Mouse (Mus musculus): Measurements from ENCODE around the gene Pear1. TPM values are rescaled to one million over a fixed set of nuclear protein-coding genes. Genes with fewer than 3 reads are reported as not detected.

Pear1 gene
- total and polyA plus RNA-seq, 2 experiments from 2014 or later: 7.4 to 19.4 TPM

GRCm38 (mm10) chr3:87726191-87726590, 97.9 kb downstream of the Pear1 start:
- ATAC-seq (no peak), DNase-seq (ENCODE audit: low spot score) (no peak)
- H3K27ac ChIP-seq: no peak overlapping the region
- no peak overlapping the region for H3K9ac ChIP-seq (replicated peaks; ENCODE audit: low read length)
- no peaks in the 10 kb centered on the region for H3K4me1 ChIP-seq (ENCODE audit: insufficient read depth, low read length)
- no peak for TF ChIP-seq CTCF (IDR thresholded peaks at IDR 0.05; ENCODE audit: low read depth)
- H3K27me3 ChIP-seq (ENCODE audit: insufficient read depth, low read length): no peaks in the 10 kb centered on the region
- peaks cover 86% of the 10 kb centered on the region for H3K36me3 ChIP-seq (ENCODE audit: insufficient read depth, low read length)
- H3K4me2 ChIP-seq (ENCODE audit: low read depth, low read length): no peak overlapping the region
- H3K9me3 ChIP-seq (ENCODE audit: low read length): no peaks in the 10 kb centered on the region
- no peak overlapping the region for H3K4me3 ChIP-seq (ENCODE audit: low read length)
- WGBS: 95% methylated on average over 7 of the region's 7 CpGs

- 99% methylated on average over 16 of the region's 16 CpGs for WGBS
- Histone ChIP-seq H3K4me3 (ENCODE audit: low read length) (no peak overlapping the region), H3K36me3 (ENCODE audit: insufficient read depth, low read length) (peaks cover 85% of the 10 kb centered on the region), H3K9ac (replicated peaks; ENCODE audit: low read length) (no peak overlapping the region), H3K4me1 (ENCODE audit: insufficient read depth, low read length) (no peaks in the 10 kb centered on the region), H3K27me3 (ENCODE audit: insufficient read depth, low read length) (no peaks in the 10 kb centered on the region), H3K9me3 (ENCODE audit: low read length) (no peaks in the 10 kb centered on the region), H3K4me2 (ENCODE audit: low read depth, low read length) (no peak overlapping the region), H3K27ac (no peak overlapping the region)
- ATAC-seq: no peak
- no peak for TF ChIP-seq CTCF (IDR thresholded peaks at IDR 0.05; ENCODE audit: low read depth)
- DNase-seq (ENCODE audit: low spot score): no peak
Observed at GRCm38 (mm10) chr3:87725396-87726160, 98.5 kb downstream of the Pear1 start.

- peaks cover 77% of the 10 kb centered on the region for H3K36me3 ChIP-seq (ENCODE audit: insufficient read depth, low read length)
- H3K9ac ChIP-seq (replicated peaks; ENCODE audit: low read length): no peak overlapping the region
- H3K9me3 ChIP-seq (ENCODE audit: low read length): no peaks in the 10 kb centered on the region
- no peak for TF ChIP-seq CTCF (IDR thresholded peaks at IDR 0.05; ENCODE audit: low read depth)
- H3K27ac ChIP-seq: no peak overlapping the region
- ATAC-seq (no peak), DNase-seq (ENCODE audit: low spot score) (no peak)
- H3K4me1 ChIP-seq (ENCODE audit: insufficient read depth, low read length): no peaks in the 10 kb centered on the region
- H3K4me2 ChIP-seq (ENCODE audit: low read depth, low read length): no peak overlapping the region
- H3K4me3 ChIP-seq (ENCODE audit: low read length): no peak overlapping the region
- 79% methylated on average over 6 of the region's 6 CpGs for WGBS
- no peaks in the 10 kb centered on the region for H3K27me3 ChIP-seq (ENCODE audit: insufficient read depth, low read length)
Observed at GRCm38 (mm10) chr3:87724556-87724955, 99.5 kb downstream of the Pear1 start.

GRCm38 (mm10) chr3:87718525-87718924, 105.6 kb downstream of the Pear1 start:
- no peak overlapping the region for H3K27ac ChIP-seq
- H3K9ac ChIP-seq (replicated peaks; ENCODE audit: low read length): no peak overlapping the region
- no peak overlapping the region for H3K4me3 ChIP-seq (ENCODE audit: low read length)
- 85% methylated on average over 2 of the region's 2 CpGs for WGBS
- no peak overlapping the region for H3K4me2 ChIP-seq (ENCODE audit: low read depth, low read length)
- H3K27me3 ChIP-seq (ENCODE audit: insufficient read depth, low read length): no peaks in the 10 kb centered on the region
- no peaks in the 10 kb centered on the region for H3K4me1 ChIP-seq (ENCODE audit: insufficient read depth, low read length)
- TF ChIP-seq CTCF (IDR thresholded peaks at IDR 0.05; ENCODE audit: low read depth): no peak
- H3K36me3 ChIP-seq (ENCODE audit: insufficient read depth, low read length): peaks cover 64% of the 10 kb centered on the region
- no peaks in the 10 kb centered on the region for H3K9me3 ChIP-seq (ENCODE audit: low read length)
- DNase-seq (ENCODE audit: low spot score) (no peak), ATAC-seq (no peak)

Other genes with a start within 250 kb of the Pear1 start
- gene Arhgef11, start 206.7 kb downstream of the Pear1 start, total RNA-seq (2014; rRNA removed): 73.9 and 75.5 TPM in 2 replicates
- 14.6 and 17.4 TPM in 2 replicates for gene Arhgef11, start 206.7 kb downstream of the Pear1 start, polyA plus RNA-seq (2015; fragmentation: Nextera tagmentation; extraction: Ambion mirVana)
- gene Lrrc71, start 75.7 kb downstream of the Pear1 start, total RNA-seq (2014; rRNA removed): 0.40 and 4.4 TPM in 2 replicates
- 0.77 and 1.2 TPM in 2 replicates for gene Lrrc71, start 75.7 kb downstream of the Pear1 start, polyA plus RNA-seq (2015; fragmentation: Nextera tagmentation; extraction: Ambion mirVana)
- 3.2 and 4.8 TPM in 2 replicates for gene Ntrk1, start 29.1 kb downstream of the Pear1 start, total RNA-seq (2014; rRNA removed)
- gene Ntrk1, start 29.1 kb downstream of the Pear1 start, polyA plus RNA-seq (2015; fragmentation: Nextera tagmentation; extraction: Ambion mirVana): 5.2 and 5.4 TPM in 2 replicates
- 0.78 and 0.90 TPM in 2 replicates for gene Insrr, start 27.4 kb downstream of the Pear1 start, total RNA-seq (2014; rRNA removed)
- 0.33 and 0.44 TPM in 2 replicates for gene Insrr, start 27.4 kb downstream of the Pear1 start, polyA plus RNA-seq (2015; fragmentation: Nextera tagmentation; extraction: Ambion mirVana)
- gene Sh2d2a, start 22.4 kb upstream of the Pear1 start, total RNA-seq (2014; rRNA removed): not detected in 2 replicates
- not detected in 2 replicates for gene Sh2d2a, start 22.4 kb upstream of the Pear1 start, polyA plus RNA-seq (2015; fragmentation: Nextera tagmentation; extraction: Ambion mirVana)
- gene Prcc, start 61.3 kb upstream of the Pear1 start, total RNA-seq (2014; rRNA removed): 93.8 and 97.8 TPM in 2 replicates
- 20.8 and 20.9 TPM in 2 replicates for gene Prcc, start 61.3 kb upstream of the Pear1 start, polyA plus RNA-seq (2015; fragmentation: Nextera tagmentation; extraction: Ambion mirVana)
- gene Hdgf, start 82.0 kb upstream of the Pear1 start, total RNA-seq (2014; rRNA removed): 82.1 and 82.7 TPM in 2 replicates
- gene Hdgf, start 82.0 kb upstream of the Pear1 start, polyA plus RNA-seq (2015; fragmentation: Nextera tagmentation; extraction: Ambion mirVana): 145 and 148 TPM in 2 replicates
- gene Mrpl24, start 95.2 kb upstream of the Pear1 start, total RNA-seq (2014; rRNA removed): 32.1 and 43.2 TPM in 2 replicates
- 44.6 and 50.3 TPM in 2 replicates for gene Mrpl24, start 95.2 kb upstream of the Pear1 start, polyA plus RNA-seq (2015; fragmentation: Nextera tagmentation; extraction: Ambion mirVana)
- 23.8 and 26.2 TPM in 2 replicates for gene Isg20l2, start 106.0 kb upstream of the Pear1 start, total RNA-seq (2014; rRNA removed)
- gene Isg20l2, start 106.0 kb upstream of the Pear1 start, polyA plus RNA-seq (2015; fragmentation: Nextera tagmentation; extraction: Ambion mirVana): 19.1 and 20.1 TPM in 2 replicates
- 19.4 and 36.4 TPM in 2 replicates for gene Rrnad1, start 106.4 kb upstream of the Pear1 start, total RNA-seq (2014; rRNA removed)
- gene Rrnad1, start 106.4 kb upstream of the Pear1 start, polyA plus RNA-seq (2015; fragmentation: Nextera tagmentation; extraction: Ambion mirVana): 18.1 and 19.3 TPM in 2 replicates
- 9.8 and 28.6 TPM in 2 replicates for gene Crabp2, start 124.4 kb upstream of the Pear1 start, total RNA-seq (2014; rRNA removed)
- gene Crabp2, start 124.4 kb upstream of the Pear1 start, polyA plus RNA-seq (2015; fragmentation: Nextera tagmentation; extraction: Ambion mirVana): 44.5 and 46.3 TPM in 2 replicates
- gene Nes, start 146.8 kb upstream of the Pear1 start, total RNA-seq (2014; rRNA removed): 37.2 and 40.0 TPM in 2 replicates
- gene Nes, start 146.8 kb upstream of the Pear1 start, polyA plus RNA-seq (2015; fragmentation: Nextera tagmentation; extraction: Ambion mirVana): 14.9 and 15.7 TPM in 2 replicates
- 318 and 347 TPM in 2 replicates for gene Bcan, start 175.9 kb upstream of the Pear1 start, total RNA-seq (2014; rRNA removed)
- 229 and 237 TPM in 2 replicates for gene Bcan, start 175.9 kb upstream of the Pear1 start, polyA plus RNA-seq (2015; fragmentation: Nextera tagmentation; extraction: Ambion mirVana)
- 0.47 and 0.50 TPM in 2 replicates for gene Hapln2, start 203.3 kb upstream of the Pear1 start, total RNA-seq (2014; rRNA removed)
- 1.2 and 1.5 TPM in 2 replicates for gene Hapln2, start 203.3 kb upstream of the Pear1 start, polyA plus RNA-seq (2015; fragmentation: Nextera tagmentation; extraction: Ambion mirVana)
- 6.3 and 9.0 TPM in 2 replicates for gene Gpatch4, start 218.8 kb upstream of the Pear1 start, total RNA-seq (2014; rRNA removed)
- gene Gpatch4, start 218.8 kb upstream of the Pear1 start, polyA plus RNA-seq (2015; fragmentation: Nextera tagmentation; extraction: Ambion mirVana): 31.7 and 33.5 TPM in 2 replicates
- 87.7 and 90.0 TPM in 2 replicates for gene Naxe, start 234.2 kb upstream of the Pear1 start, total RNA-seq (2014; rRNA removed)
- 172 and 174 TPM in 2 replicates for gene Naxe, start 234.2 kb upstream of the Pear1 start, polyA plus RNA-seq (2015; fragmentation: Nextera tagmentation; extraction: Ambion mirVana)

All from hindbrain, postnatal 0 days (tissue).